Mouse (Mus musculus): Measurements from ENCODE around the gene Sap30bp. TPM values are rescaled to one million over a fixed set of nuclear protein-coding genes. Genes with fewer than 3 reads are reported as not detected.

The Sap30bp gene
- polyA plus RNA-seq, 1 experiment from 2014 or later, result 48.4 TPM

DNA sequence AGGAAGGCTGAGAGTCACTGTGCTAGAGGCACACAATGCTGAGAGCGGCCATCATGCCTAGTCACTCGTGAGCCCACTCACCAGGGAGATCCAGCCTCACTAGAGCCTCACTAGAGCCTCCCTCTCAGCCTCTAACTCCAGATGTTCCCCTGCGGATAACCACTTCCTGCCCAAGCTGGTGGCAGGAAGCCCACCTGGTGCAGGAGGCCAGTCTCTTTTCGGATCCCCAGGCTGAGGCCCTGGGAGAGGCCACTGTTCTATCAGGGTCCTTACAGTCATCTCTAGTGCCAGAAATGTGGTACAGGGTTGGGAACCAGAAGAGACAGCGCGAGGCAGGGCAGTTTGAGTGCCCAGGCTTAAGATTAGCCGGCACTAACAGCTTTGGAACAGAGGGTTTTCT, 34.6 kb upstream of the Sap30bp start:
- H3K36me3 ChIP-seq (ENCODE audit: control insufficient read depth, insufficient read depth, low read length), result peaks cover 34% of the 10 kb centered on the region
- H3K27me3 ChIP-seq (ENCODE audit: control insufficient read depth, insufficient read depth, low read length), result no peaks in the 10 kb centered on the region
- DNase-seq, result no peak
- no peak for ATAC-seq (ENCODE audit: low FRiP score, low TSS enrichment)
- no peak overlapping the region for H3K9ac ChIP-seq (replicated peaks; ENCODE audit: low read length)
- 94% methylated on average over 7 of the region's 7 CpGs for WGBS
- H3K4me3 ChIP-seq (replicated peaks; ENCODE audit: low read depth, low read length), result no peak overlapping the region
- H3K27ac ChIP-seq (replicated peaks; ENCODE audit: low read depth, low read length), result no peak overlapping the region
- no peak overlapping the region for H3K4me2 ChIP-seq (ENCODE audit: low read length)
- H3K4me1 ChIP-seq (ENCODE audit: control insufficient read depth, insufficient read depth, low read length), result no peaks in the 10 kb centered on the region
- no peaks in the 10 kb centered on the region for H3K9me3 ChIP-seq (ENCODE audit: control insufficient read depth, low read length)

- Histone ChIP-seq H3K9ac (replicated peaks; ENCODE audit: low read length) (no peak overlapping the region), H3K36me3 (ENCODE audit: control insufficient read depth, insufficient read depth, low read length) (peaks cover 31% of the 10 kb centered on the region), H3K4me1 (ENCODE audit: control insufficient read depth, insufficient read depth, low read length) (no peaks in the 10 kb centered on the region), H3K9me3 (ENCODE audit: control insufficient read depth, low read length) (no peaks in the 10 kb centered on the region), H3K4me3 (replicated peaks; ENCODE audit: low read depth, low read length) (no peak overlapping the region), H3K27me3 (ENCODE audit: control insufficient read depth, insufficient read depth, low read length) (no peaks in the 10 kb centered on the region), H3K4me2 (ENCODE audit: low read length) (no peak overlapping the region), H3K27ac (replicated peaks; ENCODE audit: low read depth, low read length) (no peak overlapping the region)
- ATAC-seq (ENCODE audit: low FRiP score, low TSS enrichment) (no peak), DNase-seq (peak; percentile 29)
- WGBS, result 20% methylated on average over 4 of the region's 4 CpGs
Measured at GRCm38 (mm10) chr11:115898886-115899285, 34.2 kb upstream of the Sap30bp start.

- peak; percentile 14 for DNase-seq
- Histone ChIP-seq H3K36me3 (ENCODE audit: control insufficient read depth, insufficient read depth, low read length) (peaks cover 26% of the 10 kb centered on the region), H3K27ac (replicated peaks; ENCODE audit: low read depth, low read length) (no peak within 1 kb of the TSS), H3K9me3 (ENCODE audit: control insufficient read depth, low read length) (no peaks in the 10 kb centered on the region), H3K4me2 (ENCODE audit: low read length) (no peak within 1 kb of the TSS), H3K27me3 (ENCODE audit: control insufficient read depth, insufficient read depth, low read length) (no peaks in the 10 kb centered on the region), H3K4me3 (replicated peaks; ENCODE audit: low read depth, low read length) (no peak within 1 kb of the TSS), H3K4me1 (ENCODE audit: control insufficient read depth, insufficient read depth, low read length) (no peaks in the 10 kb centered on the region), H3K9ac (replicated peaks; ENCODE audit: low read length) (no peak within 1 kb of the TSS; the same call in 1 of the 2 replicates)
- WGBS, result 29% methylated on average over 16 of the region's 16 CpGs
- no peak for ATAC-seq (ENCODE audit: low FRiP score, low TSS enrichment)
Measured at GRCm38 (mm10) chr11:115899486-115900266, 33.4 kb upstream of the Sap30bp start, which contains the start of gene Smim5. TSS of gene Smim5 (plus strand) at chr11:115899966.

DNA sequence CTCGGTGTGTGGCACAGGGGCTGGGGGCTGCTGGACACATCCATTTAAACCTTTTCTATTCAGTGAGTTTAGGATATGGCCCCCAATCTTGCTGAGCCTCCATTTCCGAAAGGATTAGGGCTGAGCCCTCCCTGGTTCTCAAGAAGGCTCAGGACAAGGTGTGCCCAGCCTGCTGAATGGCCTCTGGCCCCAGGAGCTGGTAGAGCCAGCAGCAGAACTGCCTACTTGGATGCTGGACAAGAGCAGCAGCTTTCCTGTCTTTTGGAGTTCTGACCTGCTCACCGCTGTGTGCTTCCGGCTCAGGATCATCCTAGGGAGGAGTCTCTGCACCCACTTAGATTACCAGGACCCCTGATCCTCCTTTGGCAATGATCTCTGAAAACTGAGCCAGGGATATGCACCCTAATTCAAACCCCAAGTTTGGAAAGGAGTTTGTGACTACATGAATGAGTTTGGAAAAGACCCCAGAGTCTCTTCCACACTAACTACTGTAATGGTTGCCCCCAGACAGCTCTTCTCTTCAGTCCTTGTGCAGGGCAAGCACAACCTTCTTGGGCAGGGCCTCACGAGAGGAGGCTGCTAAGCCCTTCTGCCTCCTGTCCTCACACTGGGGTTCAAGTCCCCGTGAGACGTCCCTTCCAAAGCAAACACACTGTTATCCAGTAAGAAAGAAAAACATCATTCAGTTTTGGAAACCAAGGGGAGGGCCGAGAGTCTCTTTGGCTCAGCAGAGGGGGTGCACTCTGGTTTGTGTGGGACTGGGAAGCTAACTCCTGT, 32.3 kb upstream of the Sap30bp start:
- Histone ChIP-seq H3K4me2 (ENCODE audit: low read length) (no peak overlapping the region), H3K9me3 (ENCODE audit: control insufficient read depth, low read length) (no peaks in the 10 kb centered on the region)

GRCm38 (mm10) chr11:115901338-115902161, 31.5 kb upstream of the Sap30bp start:
- H3K4me2 ChIP-seq (ENCODE audit: low read length), result no peak overlapping the region
- no peak overlapping the region for H3K27ac ChIP-seq (replicated peaks; ENCODE audit: low read depth, low read length)
- no peaks in the 10 kb centered on the region for H3K27me3 ChIP-seq (ENCODE audit: control insufficient read depth, insufficient read depth, low read length)
- H3K4me1 ChIP-seq (ENCODE audit: control insufficient read depth, insufficient read depth, low read length), result no peaks in the 10 kb centered on the region
- ATAC-seq (ENCODE audit: low FRiP score, low TSS enrichment) (no peak), DNase-seq (no peak)
- no peak overlapping the region for H3K9ac ChIP-seq (replicated peaks; ENCODE audit: low read length)
- 88% methylated on average over 9 of the region's 9 CpGs for WGBS
- H3K4me3 ChIP-seq (replicated peaks; ENCODE audit: low read depth, low read length), result no peak overlapping the region
- H3K36me3 ChIP-seq (ENCODE audit: control insufficient read depth, insufficient read depth, low read length), result peaks cover 9% of the 10 kb centered on the region
- no peaks in the 10 kb centered on the region for H3K9me3 ChIP-seq (ENCODE audit: control insufficient read depth, low read length)

More for the DNA sequence above, 32.3 kb upstream of the Sap30bp start:
- Histone ChIP-seq H3K27ac (replicated peaks; ENCODE audit: low read depth, low read length) (no peak overlapping the region), H3K4me3 (replicated peaks; ENCODE audit: low read depth, low read length) (no peak overlapping the region), H3K36me3 (ENCODE audit: control insufficient read depth, insufficient read depth, low read length) (peaks cover 15% of the 10 kb centered on the region), H3K4me1 (ENCODE audit: control insufficient read depth, insufficient read depth, low read length) (no peaks in the 10 kb centered on the region), H3K27me3 (ENCODE audit: control insufficient read depth, insufficient read depth, low read length) (no peaks in the 10 kb centered on the region), H3K9ac (replicated peaks; ENCODE audit: low read length) (no peak overlapping the region)
- DNase-seq, result no peak
- ATAC-seq (ENCODE audit: low FRiP score, low TSS enrichment), result no peak
- 77% methylated on average over 8 of the region's 8 CpGs for WGBS

DNA sequence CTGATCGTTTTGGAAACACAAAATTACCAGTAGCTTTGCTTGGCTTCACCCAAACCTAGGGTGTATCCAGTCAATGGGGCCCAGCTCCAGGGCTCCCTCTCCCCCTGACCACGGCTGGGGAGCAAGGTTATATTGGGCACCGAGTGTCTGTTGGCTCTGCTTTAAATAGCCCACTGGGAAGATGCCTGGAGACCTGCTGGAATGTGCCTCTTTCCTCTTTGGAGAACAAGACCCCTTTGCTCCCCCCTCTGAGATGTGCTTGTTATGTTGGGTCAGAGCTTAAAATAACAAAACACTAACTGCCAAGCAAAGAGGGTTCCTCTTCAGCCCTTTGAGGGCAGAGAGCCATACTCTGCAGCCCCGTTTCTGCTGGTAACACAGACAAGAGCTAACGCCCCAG, 30.9 kb upstream of the Sap30bp start:
- Histone ChIP-seq H3K4me2 (ENCODE audit: low read length) (no peak overlapping the region), H3K4me1 (ENCODE audit: control insufficient read depth, insufficient read depth, low read length) (no peaks in the 10 kb centered on the region), H3K9me3 (ENCODE audit: control insufficient read depth, low read length) (no peaks in the 10 kb centered on the region), H3K4me3 (replicated peaks; ENCODE audit: low read depth, low read length) (no peak overlapping the region), H3K27me3 (ENCODE audit: control insufficient read depth, insufficient read depth, low read length) (no peaks in the 10 kb centered on the region), H3K27ac (replicated peaks; ENCODE audit: low read depth, low read length) (no peak overlapping the region), H3K36me3 (ENCODE audit: control insufficient read depth, insufficient read depth, low read length) (peaks cover 3% of the 10 kb centered on the region; the same call in 1 of the 2 replicates), H3K9ac (replicated peaks; ENCODE audit: low read length) (no peak overlapping the region)
- 87% methylated on average over 5 of the region's 5 CpGs for WGBS
- ATAC-seq (ENCODE audit: low FRiP score, low TSS enrichment) (no peak), DNase-seq (no peak)

GRCm38 (mm10) chr11:115902831-115903230, 30.3 kb upstream of the Sap30bp start:
- 100% methylated on average over 1 of the region's 1 CpGs for whole genome bisulfite sequencing
- ATAC-seq (ENCODE audit: low FRiP score, low TSS enrichment) (no peak), DNase-seq (no peak)
- H3K4me3 ChIP-seq (replicated peaks; ENCODE audit: low read depth, low read length), result no peak overlapping the region
- no peak overlapping the region for H3K9ac ChIP-seq (replicated peaks; ENCODE audit: low read length)
- no peaks in the 10 kb centered on the region for H3K4me1 ChIP-seq (ENCODE audit: control insufficient read depth, insufficient read depth, low read length)
- H3K9me3 ChIP-seq (ENCODE audit: control insufficient read depth, low read length), result no peaks in the 10 kb centered on the region
- no peak overlapping the region for H3K4me2 ChIP-seq (ENCODE audit: low read length)
- H3K36me3 ChIP-seq (ENCODE audit: control insufficient read depth, insufficient read depth, low read length), result 0 out of 2 replicates have a peak, but pooled peaks cover 3% of the 10 kb centered on the region
- no peaks in the 10 kb centered on the region for H3K27me3 ChIP-seq (ENCODE audit: control insufficient read depth, insufficient read depth, low read length)
- no peak overlapping the region for H3K27ac ChIP-seq (replicated peaks; ENCODE audit: low read depth, low read length)

DNA sequence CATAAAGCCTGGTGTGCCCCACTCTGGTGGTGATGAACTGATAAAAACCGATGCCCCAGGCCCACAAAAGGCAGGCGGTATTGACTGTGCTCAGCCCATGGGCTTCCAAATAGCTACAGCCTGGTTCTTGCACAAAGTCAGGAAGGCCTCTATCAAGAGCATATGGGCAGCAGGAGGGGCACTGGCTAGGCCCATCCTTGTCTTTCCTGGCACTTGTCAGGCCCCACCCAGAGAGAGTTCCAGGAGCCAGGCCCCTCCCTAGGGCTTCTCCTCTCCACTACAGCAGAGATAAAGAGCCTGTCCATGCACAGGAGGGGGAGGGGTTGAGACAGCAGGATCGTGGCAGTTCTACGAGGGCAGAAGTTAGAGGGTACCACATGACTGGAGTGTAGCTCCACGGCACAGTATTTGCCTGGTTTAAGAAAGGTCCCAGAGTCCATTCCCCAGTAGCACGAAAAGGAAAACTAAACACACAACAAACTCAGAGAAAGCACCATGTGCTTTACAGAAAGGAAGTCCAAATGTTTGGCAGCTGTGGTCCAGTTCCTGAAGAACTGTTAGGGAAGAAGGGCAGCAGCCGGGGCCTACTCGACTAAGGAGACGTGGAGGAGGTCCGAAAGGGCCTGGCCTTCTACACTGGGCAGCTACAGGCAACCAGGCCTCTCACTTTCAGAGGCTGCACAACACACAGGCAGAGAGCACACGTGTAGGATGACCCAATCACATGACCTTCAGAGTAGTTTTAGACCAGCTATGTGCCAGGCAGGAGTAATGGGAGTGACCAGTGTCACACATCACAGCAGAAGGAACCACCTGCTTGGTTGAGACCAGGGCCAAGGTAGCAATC, 29.5 kb upstream of the Sap30bp start:
- Histone ChIP-seq H3K9me3 (ENCODE audit: control insufficient read depth, low read length) (no peaks in the 10 kb centered on the region), H3K27me3 (ENCODE audit: control insufficient read depth, insufficient read depth, low read length) (no peaks in the 10 kb centered on the region), H3K9ac (replicated peaks; ENCODE audit: low read length) (no peak overlapping the region), H3K4me1 (ENCODE audit: control insufficient read depth, insufficient read depth, low read length) (no peaks in the 10 kb centered on the region), H3K4me3 (replicated peaks; ENCODE audit: low read depth, low read length) (no peak overlapping the region), H3K36me3 (ENCODE audit: control insufficient read depth, insufficient read depth, low read length) (0 out of 2 replicates have a peak, but pooled peaks cover 6% of the 10 kb centered on the region), H3K27ac (replicated peaks; ENCODE audit: low read depth, low read length) (no peak overlapping the region), H3K4me2 (ENCODE audit: low read length) (no peak overlapping the region)
- 79% methylated on average over 11 of the region's 11 CpGs for WGBS
- ATAC-seq (ENCODE audit: low FRiP score, low TSS enrichment) (no peak), DNase-seq (no peak)

Measured in midbrain, embryonic 14.5 days (tissue).